Mouse (Mus musculus) spleen, adult 18-20 months (tissue): ENCODE measurements around the gene Ust.

Source experiments
- DNase-seq, 2 experiments: peaks; one replicate each; pipeline ENCODE4 v3.0.0; 2022; ENCODE audit warnings: mixed read lengths in 2 of 2

Ust gene

DNA sequence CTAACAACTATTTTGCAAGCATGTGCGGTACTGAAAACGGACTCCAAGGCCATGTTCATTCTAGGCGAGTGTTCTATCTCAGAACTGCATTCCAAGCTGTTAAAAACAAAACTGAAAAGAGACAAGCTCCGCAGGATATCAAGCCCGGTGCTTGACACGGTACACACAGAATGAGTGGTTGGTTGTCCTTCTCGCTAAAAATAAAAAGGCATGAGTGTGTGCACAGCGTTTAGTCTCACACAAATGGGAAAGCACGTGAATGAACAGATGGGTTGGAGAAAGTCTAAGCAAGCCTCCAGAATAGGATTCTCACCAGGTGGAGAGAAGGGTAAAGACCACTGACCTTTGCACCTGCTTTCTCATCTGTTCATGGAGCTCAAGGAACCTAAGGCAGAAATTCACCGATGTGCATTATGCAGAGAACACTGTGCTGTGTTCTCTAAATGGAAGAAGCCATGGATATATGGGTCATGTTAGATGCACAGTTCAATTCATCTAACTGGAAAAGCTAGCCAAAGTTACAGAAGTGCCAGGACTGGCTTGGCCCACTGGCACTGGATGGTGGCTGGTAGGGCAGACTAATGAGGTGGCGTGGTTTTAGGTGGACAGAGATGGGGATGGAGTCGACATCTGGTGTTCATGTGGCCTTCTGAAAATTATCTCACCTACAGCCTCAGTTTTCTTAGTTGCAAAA is 90.8 kb downstream of the Ust start:
- DNase-seq: no peak

- no peak for DNase-seq
These were observed 99.1 kb downstream of the Ust start for GRCm38 (mm10) chr10:8419496-8420009.

GRCm38 (mm10) chr10:8415474-8415873 is 103.2 kb downstream of the Ust start:
- DNase-seq: no peak

DNA sequence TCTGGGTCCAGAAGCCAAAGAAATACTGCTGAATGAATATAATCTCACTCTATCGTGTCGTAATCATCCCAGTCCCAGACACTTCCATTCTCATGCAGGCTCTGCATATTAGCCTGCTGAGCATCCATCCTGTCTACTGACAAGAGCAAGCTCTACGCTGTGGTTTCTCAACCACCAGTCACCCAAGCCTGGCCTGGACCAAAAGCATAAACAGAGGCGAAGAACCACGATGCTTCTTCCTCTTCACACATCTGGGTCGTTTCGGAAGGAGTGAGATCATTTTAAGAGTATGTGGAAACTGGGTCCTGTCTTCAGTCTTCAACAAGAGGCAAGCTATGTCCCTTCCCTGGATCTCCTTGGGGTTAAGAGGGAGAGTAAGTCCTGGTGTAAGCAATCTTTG is 103.6 kb downstream of the Ust start:
- DNase-seq: no peak

DNA sequence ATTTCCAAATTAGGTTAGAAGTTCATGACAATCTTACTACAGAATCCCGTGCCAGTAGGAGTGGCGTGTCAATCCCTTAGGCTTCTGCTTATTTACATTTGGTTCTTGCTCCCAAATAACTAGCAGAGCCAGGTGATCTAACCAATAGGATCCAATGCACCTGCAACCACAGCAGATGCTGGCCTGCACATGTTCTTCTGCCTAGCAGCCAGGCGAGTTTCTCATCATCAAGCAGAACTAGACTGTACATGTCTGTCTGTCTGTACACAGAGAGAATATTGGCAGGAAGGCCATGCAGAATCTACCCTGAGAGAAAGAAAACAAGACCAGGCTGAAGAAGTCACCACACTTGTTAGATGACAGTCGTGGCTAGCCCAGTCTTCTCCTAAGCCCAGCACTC is 113.5 kb downstream of the Ust start:
- no peak for DNase-seq

GRCm38 (mm10) chr10:8392226-8392625 is 126.4 kb downstream of the Ust start:
- no peak for DNase-seq

DNA sequence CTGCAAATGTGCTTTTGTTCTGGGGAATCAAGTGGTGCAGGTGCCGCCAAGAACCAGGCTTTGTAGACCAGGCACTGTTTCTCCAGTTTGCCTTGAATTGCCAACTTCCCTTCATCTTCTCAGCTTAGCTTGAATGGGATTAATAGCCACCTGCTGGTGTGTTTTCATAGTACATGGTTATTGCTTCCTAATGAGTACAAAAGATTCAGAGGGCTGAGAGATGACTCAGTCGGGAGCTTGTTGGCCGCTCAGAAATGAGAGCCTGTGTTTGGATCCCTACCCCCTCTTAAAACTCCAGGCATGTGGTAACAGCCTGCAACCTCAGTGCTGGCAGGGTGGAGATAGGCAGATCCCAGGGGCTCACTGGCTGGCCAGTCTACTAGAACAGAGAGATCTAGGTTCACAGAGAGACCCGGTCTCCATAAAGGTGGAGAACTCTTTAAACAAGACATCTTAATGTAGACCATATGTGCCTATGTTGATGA is 127.3 kb downstream of the Ust start:
- DNase-seq: no peak

DNA sequence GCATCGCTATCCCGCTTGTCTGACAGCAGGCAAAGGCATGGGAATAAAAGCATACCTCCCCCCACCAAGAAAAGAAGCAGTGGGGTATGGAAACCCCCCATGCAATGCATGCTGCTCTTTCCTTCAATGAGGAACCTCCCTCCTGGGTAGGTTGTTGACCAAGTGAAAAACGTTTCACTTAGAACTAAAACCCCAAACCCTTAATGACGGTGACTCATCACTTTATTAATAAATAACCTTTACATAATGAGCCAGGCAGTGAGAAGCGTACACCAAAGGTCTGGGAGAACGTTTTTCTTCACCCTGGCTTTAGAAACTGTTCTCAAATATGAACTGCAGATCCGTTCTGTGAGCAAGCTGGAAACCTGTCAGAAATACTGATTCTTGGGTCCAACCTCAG is 130.4 kb downstream of the Ust start:
- no peak for DNase-seq

DNA sequence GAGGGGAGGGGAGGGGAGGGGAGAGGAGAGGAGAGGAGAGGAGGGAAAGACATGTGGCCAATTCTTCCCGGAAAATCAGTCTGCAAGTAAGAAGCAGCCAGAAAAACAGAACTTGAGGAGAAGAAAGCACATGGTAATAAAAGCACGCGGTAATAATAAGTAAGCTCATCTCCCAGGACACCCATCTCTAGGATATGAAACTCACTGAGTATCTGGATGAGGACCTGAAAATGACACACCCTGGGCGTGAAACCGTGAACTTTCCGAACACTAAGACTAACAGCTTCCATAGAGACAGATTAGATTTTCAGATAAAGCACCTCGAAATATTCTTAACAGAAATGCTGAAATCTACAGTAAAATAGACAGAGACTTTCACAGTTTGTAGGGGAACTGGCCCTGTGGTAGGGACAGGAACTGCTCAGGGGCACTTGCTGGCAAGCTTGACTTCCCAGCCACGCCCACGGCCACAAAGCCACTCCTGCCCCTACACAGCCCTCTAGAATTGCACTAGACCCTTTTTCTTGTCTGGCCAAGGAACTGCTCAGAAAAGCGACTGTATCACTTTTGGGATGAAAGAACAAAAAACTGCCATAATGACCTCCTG is 148.6 kb downstream of the Ust start:
- DNase-seq: peak in 1 of 2 experiments; percentile 5

DNA sequence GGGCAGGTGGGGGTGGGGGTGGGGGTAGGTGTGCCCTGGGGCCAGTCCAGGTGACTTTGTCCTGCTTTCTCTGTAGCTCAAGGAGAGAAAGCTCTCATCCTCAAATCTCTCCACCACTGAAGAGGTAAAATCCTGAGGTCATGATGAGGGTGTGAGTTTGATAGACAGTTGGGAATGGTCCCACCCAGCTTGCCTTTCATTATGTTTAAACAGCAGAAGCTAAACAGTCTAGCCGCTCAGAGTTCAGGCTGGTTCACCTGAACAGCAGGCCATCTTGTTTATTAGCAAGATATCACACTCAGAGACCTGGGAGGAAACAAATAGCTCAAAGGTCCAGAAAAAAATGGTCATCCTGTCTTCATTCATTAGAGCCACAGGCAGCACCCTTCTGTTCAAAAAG is 152.8 kb downstream of the Ust start:
- DNase-seq: no peak

- no peak for DNase-seq
These were observed 154.4 kb downstream of the Ust start for GRCm38 (mm10) chr10:8364182-8364581.

GRCm38 (mm10) chr10:8363281-8363680 is 155.3 kb downstream of the Ust start:
- DNase-seq: no peak

DNA sequence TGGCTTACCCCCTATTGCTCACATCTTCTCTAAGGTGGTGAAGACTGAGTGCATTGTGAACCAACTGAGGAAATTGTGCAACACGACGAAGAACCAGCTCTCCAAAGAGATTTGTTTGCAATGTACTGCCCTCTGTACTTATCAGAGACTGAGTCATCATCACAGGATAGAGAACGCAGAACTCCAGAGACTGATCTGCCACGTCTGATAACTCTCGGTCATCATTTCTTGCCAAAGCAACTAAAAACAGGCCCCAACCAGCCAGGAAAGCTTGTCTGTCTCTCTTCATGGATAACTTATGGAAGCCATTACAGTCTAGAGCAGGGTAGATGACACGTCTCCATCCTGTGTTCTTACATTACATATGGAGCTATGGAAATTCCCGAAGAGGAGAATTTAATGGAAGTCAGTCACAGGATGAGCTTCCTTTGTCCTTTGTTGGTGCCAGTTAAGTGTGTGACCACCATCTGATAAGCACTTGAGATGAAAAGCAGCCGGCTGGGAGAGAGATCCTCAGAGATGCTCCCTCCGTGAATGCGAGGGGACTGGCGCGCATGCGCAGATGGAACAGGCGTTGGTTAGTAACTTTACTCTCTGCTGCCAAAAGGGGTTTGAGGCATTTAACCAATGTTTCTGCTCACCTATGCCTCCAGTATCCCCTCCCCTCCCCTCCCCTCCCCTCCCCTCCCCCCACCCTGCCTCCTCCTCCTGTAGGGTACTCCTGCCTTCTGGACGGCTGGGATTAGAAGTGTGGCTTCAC is 160.2 kb downstream of the Ust start:
- no peak for DNase-seq

DNA sequence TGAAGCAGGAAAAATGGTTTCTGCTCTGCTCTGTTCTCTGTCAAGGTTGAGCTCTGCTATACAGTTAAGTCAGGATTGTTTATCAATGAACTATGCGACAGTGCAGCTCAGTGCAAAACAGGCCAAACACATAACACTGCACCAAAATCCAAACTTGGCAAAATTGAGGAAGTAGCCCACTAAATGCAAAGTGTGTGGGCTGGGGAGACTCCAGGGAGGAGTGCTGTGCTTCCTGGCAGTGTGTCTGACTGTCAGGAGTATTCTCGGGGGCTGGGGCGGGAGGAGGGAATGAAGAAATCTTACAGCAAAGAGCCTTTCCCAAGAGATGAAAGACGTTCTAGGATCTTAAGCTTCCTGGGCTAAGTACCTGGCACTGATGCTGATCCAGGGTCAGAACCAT is 165.1 kb downstream of the Ust start:
- no peak for DNase-seq

GRCm38 (mm10) chr10:8350626-8351025 is 168.0 kb downstream of the Ust start:
- no peak for DNase-seq

DNA sequence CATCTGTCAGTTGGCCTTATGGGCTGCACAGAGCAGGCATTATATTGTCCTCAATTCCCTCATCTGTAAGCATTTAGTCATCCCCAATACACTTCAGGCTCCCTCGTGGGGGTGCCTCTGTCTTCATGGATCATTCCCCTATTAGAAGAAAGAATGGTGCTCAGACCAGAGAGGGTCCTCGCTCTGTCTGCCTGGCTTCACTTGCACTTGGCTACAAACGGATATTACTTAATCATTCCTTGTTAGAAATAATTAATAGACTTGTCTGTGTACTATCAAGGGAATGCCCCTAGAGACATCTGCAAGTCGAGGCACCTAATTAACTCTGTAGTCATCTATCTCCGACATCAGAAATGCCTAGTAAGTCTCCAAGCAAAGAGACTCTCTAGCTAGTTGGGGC is 171.1 kb downstream of the Ust start:
- DNase-seq: no peak

DNA sequence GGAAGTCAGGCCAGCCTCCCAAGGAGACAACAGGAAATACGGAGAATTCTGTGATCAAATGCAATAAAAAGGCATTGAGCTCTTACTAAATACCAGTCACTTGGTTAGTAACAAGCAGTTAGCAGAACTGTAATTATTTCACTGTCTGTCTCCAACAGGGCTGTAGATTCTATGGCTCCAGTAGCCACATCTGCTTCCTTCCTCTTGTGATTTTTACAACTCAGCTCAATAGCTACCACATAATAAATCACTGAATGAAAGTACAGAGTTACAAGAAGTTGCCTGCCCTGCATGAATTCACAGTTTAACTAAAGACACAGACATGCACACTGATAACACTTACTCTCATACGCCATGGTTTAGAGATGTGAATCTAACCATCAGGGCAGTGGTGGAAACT is 176.1 kb downstream of the Ust start:
- no peak for DNase-seq

DNA sequence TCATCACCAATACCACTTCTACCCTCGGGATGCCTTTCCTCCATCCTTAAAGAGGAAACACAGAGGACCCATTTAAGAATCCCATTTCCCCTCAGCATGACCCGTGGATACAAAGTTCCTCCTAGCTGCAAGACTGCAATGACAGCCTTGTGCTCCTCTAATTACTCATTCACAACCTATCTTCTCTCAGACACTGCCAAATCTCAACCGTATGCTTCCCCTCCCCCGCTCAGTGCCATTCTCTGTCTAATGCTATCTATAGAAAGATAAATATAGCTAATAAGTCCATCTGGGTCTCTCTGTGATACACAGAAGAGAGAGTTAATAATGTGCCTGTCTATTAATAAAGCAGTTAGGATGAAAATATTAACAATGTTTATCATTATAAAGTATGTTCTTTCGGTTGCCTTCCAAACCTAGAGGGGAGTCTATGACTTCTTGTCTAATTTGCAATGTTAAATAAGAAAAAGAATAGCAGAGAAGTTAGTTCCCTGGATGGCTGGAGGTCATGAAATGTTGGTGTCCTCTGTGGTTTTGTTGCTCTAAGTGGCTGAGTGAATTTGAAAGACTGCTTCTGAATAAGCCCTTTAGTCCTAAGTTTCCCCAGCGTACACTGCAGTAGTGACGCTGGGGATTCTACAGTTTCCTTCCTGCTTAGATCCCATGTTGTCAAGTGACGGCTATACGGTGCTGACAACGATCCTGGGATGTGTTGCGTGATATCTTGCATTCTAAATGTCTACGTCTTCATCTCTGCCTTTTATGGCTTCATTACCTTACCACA is 178.8 kb downstream of the Ust start:
- DNase-seq: no peak

DNA sequence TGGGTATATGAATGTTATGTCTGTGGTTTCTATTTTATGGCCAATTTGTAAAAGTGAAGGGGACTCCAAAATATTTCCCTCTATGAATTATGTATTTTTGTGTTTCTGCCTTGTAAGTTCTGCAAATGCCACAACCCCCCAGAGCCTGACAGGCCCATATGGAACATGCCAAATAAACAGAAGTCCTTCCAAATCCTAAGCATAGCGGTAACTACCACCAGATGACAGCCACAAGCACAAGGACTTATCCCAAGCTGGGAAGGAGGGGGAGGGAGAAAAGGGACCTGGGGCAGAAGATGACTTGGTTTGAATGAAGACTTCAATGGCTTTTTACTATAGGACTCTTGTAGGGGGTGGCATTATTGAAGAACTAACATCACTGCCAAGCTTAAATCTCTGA is 182.0 kb downstream of the Ust start:
- no peak for DNase-seq

DNA sequence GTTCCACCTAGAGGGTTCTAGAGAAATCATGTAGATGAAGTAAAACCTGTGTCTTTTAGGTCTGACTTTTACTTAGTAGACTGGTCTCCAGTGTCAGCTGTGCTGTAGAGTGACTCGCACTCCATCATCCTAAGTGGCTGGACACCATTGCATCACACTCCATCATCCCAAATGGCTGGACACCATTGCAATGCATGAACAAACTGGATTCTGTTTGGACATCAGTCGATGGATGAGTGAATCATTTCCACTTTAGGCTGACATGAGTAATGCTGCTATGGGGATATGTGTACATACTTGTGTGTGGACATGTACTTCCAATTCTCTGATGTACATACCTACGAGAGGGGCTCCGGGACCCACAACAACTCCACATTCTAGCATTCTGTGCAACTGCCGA is 187.7 kb downstream of the Ust start:
- no peak for DNase-seq

DNA sequence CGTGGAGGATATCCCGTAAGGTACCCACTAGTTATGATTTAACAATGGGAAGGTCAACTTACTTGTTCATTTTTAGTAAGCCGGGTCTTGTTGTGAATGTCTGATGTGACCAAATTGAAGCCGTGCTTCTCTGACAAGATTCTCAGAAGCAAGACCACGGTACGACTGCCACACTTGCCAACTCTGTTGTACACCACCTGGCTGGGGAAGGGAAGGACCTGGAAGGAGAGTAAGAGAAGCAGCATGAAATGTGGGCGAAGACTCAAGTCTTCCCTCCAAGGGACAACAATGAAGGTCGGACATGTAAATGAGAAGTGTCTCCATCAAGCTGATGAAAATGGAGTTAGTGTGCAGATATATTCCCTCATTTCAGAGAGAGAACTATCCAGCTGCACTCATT is 188.6 kb downstream of the Ust start:
- DNase-seq: no peak

DNA sequence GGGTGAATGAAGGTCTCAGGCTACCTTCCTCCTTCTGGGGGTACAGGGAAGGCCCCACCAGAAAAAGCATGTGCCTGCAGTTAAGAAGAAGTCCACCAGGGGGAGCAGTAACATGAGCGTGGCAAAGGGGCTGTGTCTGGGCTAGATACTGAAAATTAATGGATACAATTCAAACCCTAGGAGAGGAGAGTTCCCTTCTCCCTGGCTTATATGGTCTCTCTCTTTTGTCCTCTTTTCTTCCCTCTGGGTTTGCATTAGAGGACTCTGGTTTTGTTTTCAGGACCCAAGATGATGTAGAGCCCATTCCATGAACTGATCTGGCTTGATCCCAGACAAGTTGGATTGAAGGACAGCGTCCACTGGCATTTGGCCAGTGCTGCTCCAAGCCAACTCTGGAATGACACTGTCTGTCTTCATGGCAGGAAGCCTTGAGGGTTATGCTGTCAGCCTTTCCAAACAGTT is 195.3 kb downstream of the Ust start:
- peak; percentile 7 to 62 for DNase-seq

- DNase-seq: no peak
These were observed 197.9 kb downstream of the Ust start for GRCm38 (mm10) chr10:8320771-8321170.
